Mouse (Mus musculus): ENCODE measurements around the gene As3mt. TPM values are rescaled to one million over a fixed set of nuclear protein-coding genes. Genes with fewer than 3 reads are reported as not detected.

Gene As3mt
- total and polyA plus RNA-seq, 3 experiments = 30.7 to 52.1 (median 43.3) TPM

- Histone ChIP-seq H3K27ac (ENCODE audit: insufficient read depth, low read depth) (peak overlapping the region; percentile 19; the same call in 1 of the 2 replicates), H3K79me2 (replicated peaks; ENCODE audit: control insufficient read depth, extremely low read depth, insufficient read depth, poor library complexity, severe bottlenecking) (no peaks in the 10 kb centered on the region), H3K36me3 (replicated peaks in 1 of 2; ENCODE audit: control insufficient read depth in 1 of 2, insufficient read depth in 1 of 2, low read length in 1 of 2) (peaks cover 0 to 1% of the 10 kb centered on the region in 2 experiments), H3K4me3 (replicated peaks in 1 of 3; ENCODE audit: low read depth in 2 of 3, low read length in 2 of 3, poor library complexity in 1 of 3) (peak overlapping the region; percentile 79 to 98 (median 97)), H3K27me3 (replicated peaks) (no peaks in the 10 kb centered on the region), H3K9ac (ENCODE audit: insufficient read depth, low read depth) (peak overlapping the region; percentile 84), H3K4me1 (ENCODE audit: control insufficient read depth in 1 of 2, insufficient read depth in 2 of 2) (peaks cover 19 to 23% of the 10 kb centered on the region in 2 experiments), H3K9me3 (replicated peaks; ENCODE audit: low read length) (no peaks in the 10 kb centered on the region), H3K4me2 (ENCODE audit: insufficient read depth, low read depth, poor library complexity, severe bottlenecking) (peak overlapping the region; percentile 38)
- no peak for DNase-seq (ENCODE audit: extremely low read depth)
- dilution Hi-C loops (cut with MboI; ENCODE audit: extremely low pct_ligation_motif_present, extremely low pct_unique_long_range_greater_than_20kb, low sequenced_read_pairs) = no loop called here
- in situ Hi-C loops (cut with MboI; ENCODE audit: low pct_ligation_motif_present, low pct_unique_long_range_greater_than_20kb, low sequenced_read_pairs) = loop anchor here (5.0 to 10.0 kb wide), 2 partner anchors 110 to 223 kb away; no protein-coding TSS in a partner anchor
- TF ChIP-seq ZC3H11A (IDR thresholded peaks at IDR 0.05; ENCODE audit: low read depth, low read length) = no peak
- no peak for TF ChIP-seq CHD2 (IDR thresholded peaks at IDR 0.05; ENCODE audit: low read length)
- no peak for TF ChIP-seq ETS1 (conservative IDR thresholded peaks at IDR 0.05; ENCODE audit: low read depth, low read length)
- TF ChIP-seq USF1 (IDR thresholded peaks at IDR 0.05; ENCODE audit: low read depth, low read length) = no peak
- no peak for TF ChIP-seq MYC (IDR thresholded peaks at IDR 0.05; ENCODE audit: low read depth, low read length)
- TF ChIP-seq E2F4 (IDR thresholded peaks at IDR 0.05; ENCODE audit: insufficient replicate concordance, low read depth, low read length) = no peak
- TF ChIP-seq HCFC1 (IDR thresholded peaks at IDR 0.05; ENCODE audit: low read depth, low read length) = no peak
- TF ChIP-seq ZKSCAN1 (IDR thresholded peaks at IDR 0.05; ENCODE audit: borderline replicate concordance, low read depth, low read length) = no peak
- no peak for TF ChIP-seq TCF12 (IDR thresholded peaks at IDR 0.05; ENCODE audit: low read depth, low read length)
- no peak for TF ChIP-seq GABPA (IDR thresholded peaks at IDR 0.05; ENCODE audit: insufficient replicate concordance, low read depth, low read length)
- no peak for TF ChIP-seq MAZ (IDR thresholded peaks at IDR 0.05; ENCODE audit: low read depth, low read length)
- TF ChIP-seq TBP (conservative IDR thresholded peaks at IDR 0.05; ENCODE audit: low read depth, low read length) = no peak
- no peak for TF ChIP-seq EP300 (IDR thresholded peaks at IDR 0.05; ENCODE audit: low read length)
- no peak for TF ChIP-seq ZMIZ1 (IDR thresholded peaks at IDR 0.05; ENCODE audit: low read depth, low read length)
- TF ChIP-seq JUND (conservative IDR thresholded peaks at IDR 0.05; ENCODE audit: low read depth, low read length) = no peak
- no peak for TF ChIP-seq KAT2A (IDR thresholded peaks at IDR 0.05; ENCODE audit: insufficient replicate concordance, low read length)
- no peak for TF ChIP-seq IRF4 (IDR thresholded peaks at IDR 0.05; ENCODE audit: low read depth, low read length)
- peak; percentile 18; the same call in 1 of the 2 replicates for TF ChIP-seq MAX (IDR thresholded peaks at IDR 0.05; ENCODE audit: low read length)
- no peak for TF ChIP-seq CTCF (conservative IDR thresholded peaks at IDR 0.05 in 1 of 2, IDR thresholded peaks at IDR 0.05 in 1 of 2; ENCODE audit: low read depth in 2 of 2, low read length in 2 of 2)
- no peak for TF ChIP-seq MAFK (IDR thresholded peaks at IDR 0.05; ENCODE audit: insufficient replicate concordance, low read length)
- TF ChIP-seq RAD21 (IDR thresholded peaks at IDR 0.05; ENCODE audit: low read depth, low read length) = no peak
- TF ChIP-seq BHLHE40 (IDR thresholded peaks at IDR 0.05; ENCODE audit: low read depth, low read length) = no peak
- 0 out of 2 replicates have a peak, but pooled peaks have one; percentile 2 for TF ChIP-seq NELFE (IDR thresholded peaks at IDR 0.05; ENCODE audit: low read depth, low read length)
- TF ChIP-seq ZNF384 (IDR thresholded peaks at IDR 0.05; ENCODE audit: low read depth, low read length) = no peak
- 0 out of 2 replicates have a peak, but pooled peaks have one; percentile 12 for TF ChIP-seq RCOR1 (conservative IDR thresholded peaks at IDR 0.05; ENCODE audit: low read depth, low read length)
These were observed 54.7 kb downstream of the As3mt start for GRCm38 (mm10) chr19:46761971-46762290.
